Mouse (Mus musculus) midbrain, embryonic 14.5 days (tissue): ENCODE data around the gene Bcl6b. TPM values are rescaled to one million over a fixed set of nuclear protein-coding genes. Genes with fewer than 3 reads are reported as not detected.

Experiments
- ATAC-seq: fragments of 200-750 bp; cut with Nextera tagmentation; 2 replicates; pipeline ENCODE4 v1.8.0; 2017; ENCODE audit warnings: moderate number of reproducible peaks, moderate library complexity; ENCODE audit not compliant: low FRiP score, low TSS enrichment
- DNase-seq: peaks from one replicate; pipeline ENCODE4 v3.0.0-alpha.2; 2015
- H3K27ac ChIP-seq: fragments of 300-500 bp; sonication (generic); replicated peaks from 2 replicates; pipeline ENCODE4 v1.5.1; 2014; ENCODE audit warnings: mild to moderate bottlenecking, low read depth, low read length, moderate library complexity
- H3K27me3 ChIP-seq: fragments of 300-500 bp; sonication (generic); 2 replicates; pipeline ENCODE4 v1.6.1; 2014; ENCODE audit warnings: low read length, control low read depth, mixed read lengths; ENCODE audit not compliant: control insufficient read depth, insufficient read depth
- H3K36me3 ChIP-seq: fragments of 300-500 bp; sonication (generic); 2 replicates; pipeline ENCODE4 v1.6.1; 2014; ENCODE audit warnings: low read length, control low read depth; ENCODE audit not compliant: control insufficient read depth, insufficient read depth
- H3K4me1 ChIP-seq: fragments of 300-500 bp; sonication (generic); 2 replicates; pipeline ENCODE4 v1.6.1; 2014; ENCODE audit warnings: mild to moderate bottlenecking, antibody characterized with exemption, low read length, control low read depth; ENCODE audit not compliant: control insufficient read depth, insufficient read depth
- H3K4me2 ChIP-seq: fragments of 300-500 bp; sonication (generic); 2 replicates; pipeline ENCODE4 v1.6.1; 2014; ENCODE audit warnings: mild to moderate bottlenecking, low read length, moderate library complexity
- H3K4me3 ChIP-seq: fragments of 300-500 bp; sonication (generic); replicated peaks from 2 replicates; pipeline ENCODE4 v1.5.1; 2014; ENCODE audit warnings: low read depth, low read length
- H3K9ac ChIP-seq: fragments of 300-500 bp; sonication (generic); replicated peaks from 2 replicates; pipeline ENCODE4 v1.6.1; 2014; ENCODE audit warnings: mild to moderate bottlenecking, low read length, moderate library complexity
- H3K9me3 ChIP-seq: fragments of 300-500 bp; sonication (generic); 2 replicates; pipeline ENCODE4 v1.6.1; 2016; ENCODE audit warnings: low read length, control low read depth, mixed read lengths; ENCODE audit not compliant: control insufficient read depth
- WGBS: fragments of 180-500 bp; shearing (Covaris S2); extraction: QIAGEN DNeasy Blood & Tissue Kit; methylation state at CpG from one replicate; pipeline ENCODE4 v1.1.7; 2014; 5-methylcytosine and 5-hydroxymethylcytosine counted together
- polyA plus RNA-seq: library from polyadenylated mRNA; unstranded; fragments of >200 nt; fragmentation: Nextera tagmentation; extraction: Ambion mirVana; gene quantifications from 2 replicates; pipeline ENCODE4 v1.2.1, GENCODE M21; 2014

Bcl6b gene
- polyA plus RNA-seq, 1 experiment from 2014 or later = 4.4 TPM

- DNase-seq = no peak
- WGBS = 23% methylated on average over 7 of the region's 7 CpGs
- Histone ChIP-seq H3K4me3 (peak overlapping the region; percentile 97), H3K4me2 (peak overlapping the region; percentile 99), H3K27ac (peak overlapping the region; percentile 95), H3K9me3 (no peaks in the 10 kb centered on the region), H3K36me3 (peaks cover 18% of the 10 kb centered on the region), H3K4me1 (peaks cover 35% of the 10 kb centered on the region), H3K27me3 (no peaks in the 10 kb centered on the region; the same call in 1 of the 2 replicates), H3K9ac (peak overlapping the region; percentile 80)
- ATAC-seq = no peak
These were observed 7.1 kb upstream of the Bcl6b start for GRCm38 (mm10) chr11:70236717-70237116.

DNA sequence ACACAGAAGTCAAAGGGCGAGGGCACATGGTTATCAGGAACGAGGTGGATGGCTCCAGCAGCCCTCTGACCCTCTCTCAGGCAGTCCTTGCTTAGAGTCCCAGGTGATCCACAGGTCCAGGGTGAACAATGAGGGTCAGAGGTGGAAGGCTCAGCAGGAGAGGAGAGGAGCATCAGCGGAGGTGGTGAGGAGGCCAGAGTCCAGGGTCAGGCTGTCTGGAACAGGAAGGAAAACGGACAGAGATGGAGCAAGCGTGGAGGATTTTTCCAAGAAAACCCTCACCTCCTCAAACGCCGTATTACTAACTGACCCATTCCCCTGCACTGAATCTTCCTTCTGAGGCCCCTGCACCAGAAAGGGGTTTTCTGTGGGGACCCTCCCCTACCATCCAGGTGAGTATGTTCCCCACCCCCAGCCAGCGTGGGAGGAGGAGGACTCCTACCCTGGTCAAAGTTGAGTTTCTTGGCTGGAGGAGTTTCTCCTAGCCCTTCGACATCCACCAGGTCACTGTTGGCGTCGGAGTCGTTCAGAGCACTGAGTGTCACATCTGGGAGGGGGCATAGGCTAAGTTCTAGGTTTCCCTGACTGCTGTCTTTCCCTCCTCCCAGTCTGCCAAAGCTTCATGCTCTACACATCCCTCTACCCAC lies 5.8 kb upstream of the Bcl6b start:
- Histone ChIP-seq H3K9me3 (no peaks in the 10 kb centered on the region), H3K9ac (no peak overlapping the region), H3K36me3 (peaks cover 18% of the 10 kb centered on the region), H3K27ac (no peak overlapping the region), H3K27me3 (peaks cover 6% of the 10 kb centered on the region; the same call in 1 of the 2 replicates), H3K4me1 (peaks cover 29% of the 10 kb centered on the region), H3K4me2 (no peak overlapping the region), H3K4me3 (no peak overlapping the region)
- ATAC-seq (no peak), DNase-seq (no peak)
- 91% methylated on average over 12 of the region's 12 CpGs for WGBS

DNA sequence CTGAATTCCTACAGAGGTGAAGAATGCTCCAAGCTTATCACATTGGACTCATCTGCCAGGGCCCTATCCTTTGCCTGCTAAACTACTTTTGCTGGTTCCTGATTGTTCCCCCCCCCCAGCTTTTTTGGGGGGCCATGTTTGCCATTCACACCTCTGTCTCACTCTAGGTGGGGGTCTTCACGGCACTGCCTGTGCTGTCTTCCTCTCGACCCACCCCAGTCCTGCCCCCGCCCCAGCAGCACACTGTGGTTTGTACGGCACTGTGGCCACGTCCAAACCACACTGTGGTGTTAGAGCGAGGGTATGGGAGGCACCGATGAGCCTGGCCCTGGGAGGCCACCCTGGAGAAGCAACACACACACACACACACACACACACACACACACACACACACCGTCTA lies 4.9 kb upstream of the Bcl6b start:
- no peak overlapping the region for H3K4me2 ChIP-seq
- peaks cover 14% of the 10 kb centered on the region for H3K27me3 ChIP-seq
- peaks cover 18% of the 10 kb centered on the region for H3K36me3 ChIP-seq
- H3K9ac ChIP-seq = no peak overlapping the region
- no peak overlapping the region for H3K4me3 ChIP-seq
- no peak for DNase-seq
- WGBS = 85% methylated on average over 8 of the region's 8 CpGs
- H3K27ac ChIP-seq = no peak overlapping the region
- H3K9me3 ChIP-seq = no peaks in the 10 kb centered on the region
- peaks cover 26% of the 10 kb centered on the region for H3K4me1 ChIP-seq
- no peak for ATAC-seq

DNA sequence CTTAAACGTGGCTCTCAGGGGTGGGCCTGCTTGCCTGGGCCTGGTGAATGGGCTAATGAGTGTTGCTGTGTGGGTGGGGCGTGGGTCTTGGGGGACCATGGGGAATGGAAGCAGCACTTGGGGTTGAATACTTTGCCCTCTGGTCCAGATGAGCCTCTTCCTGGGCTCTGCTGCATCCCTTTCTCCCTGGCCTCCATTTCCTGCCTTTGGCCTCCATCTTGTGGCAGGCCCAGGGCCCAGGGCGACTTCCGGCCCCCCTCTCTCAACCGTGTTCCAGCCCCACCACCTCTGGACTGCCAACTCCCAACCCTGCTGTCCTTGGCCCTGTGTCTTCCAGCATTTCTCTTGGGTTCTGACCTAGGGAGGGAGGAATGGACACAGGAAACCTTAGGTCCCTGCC lies 4.4 kb upstream of the Bcl6b start:
- ATAC-seq (no peak), DNase-seq (no peak)
- Histone ChIP-seq H3K4me2 (no peak overlapping the region), H3K9me3 (no peaks in the 10 kb centered on the region), H3K9ac (no peak overlapping the region), H3K4me1 (peaks cover 26% of the 10 kb centered on the region), H3K4me3 (no peak overlapping the region), H3K27me3 (peaks cover 19% of the 10 kb centered on the region), H3K27ac (no peak overlapping the region), H3K36me3 (peaks cover 18% of the 10 kb centered on the region)
- 54% methylated on average over 5 of the region's 5 CpGs for WGBS

DNA sequence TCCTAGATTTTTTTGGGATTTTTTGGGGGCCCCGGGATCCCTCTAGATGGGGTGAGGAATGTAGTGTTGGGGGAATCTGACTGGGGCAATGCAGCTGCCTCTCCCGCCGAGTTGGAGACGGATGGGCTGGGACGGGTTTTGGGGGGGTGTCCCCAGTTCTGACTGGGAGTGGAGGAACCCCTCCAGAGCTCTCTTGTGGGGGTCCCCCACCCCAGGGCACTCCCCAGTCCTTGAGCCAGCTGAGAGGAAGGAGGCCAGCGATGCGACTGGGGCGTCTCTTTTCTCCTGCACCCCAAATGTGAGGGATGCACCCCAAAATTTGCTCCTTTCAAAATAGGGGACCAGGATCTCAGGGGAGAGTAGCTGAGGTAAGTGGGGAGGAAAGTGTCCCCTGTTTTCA lies 3.4 kb upstream of the Bcl6b start:
- WGBS = 37% methylated on average over 8 of the region's 8 CpGs
- Histone ChIP-seq H3K4me2 (peak overlapping the region; percentile 51), H3K27me3 (peaks cover 27% of the 10 kb centered on the region), H3K4me1 (peaks cover 22% of the 10 kb centered on the region), H3K9ac (peak overlapping the region; percentile 51), H3K9me3 (no peaks in the 10 kb centered on the region), H3K4me3 (peak overlapping the region; percentile 26; the same call in 1 of the 2 replicates), H3K36me3 (peaks cover 18% of the 10 kb centered on the region), H3K27ac (no peak overlapping the region)
- DNase-seq (no peak), ATAC-seq (no peak)

DNA sequence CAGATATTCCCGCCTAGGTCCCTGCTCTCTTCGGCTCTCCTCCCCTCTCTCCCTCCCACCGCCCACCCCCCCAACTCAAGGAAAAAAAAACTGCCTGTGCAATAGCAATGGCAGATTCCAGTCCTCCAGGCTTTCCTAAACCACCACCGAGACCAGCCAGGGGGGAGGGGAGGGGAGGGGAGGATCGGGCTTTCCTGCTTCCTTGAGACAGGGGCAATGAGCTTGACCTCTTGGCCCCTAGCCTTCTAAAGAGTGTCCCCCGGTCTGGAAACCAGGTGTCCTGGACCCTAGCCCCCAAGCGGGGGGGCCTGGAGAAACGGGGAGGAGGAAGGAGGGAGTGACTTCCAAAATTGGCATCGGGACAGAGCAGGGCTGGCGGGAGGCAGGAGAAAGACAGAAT lies 2.9 kb upstream of the Bcl6b start:
- ATAC-seq (no peak), DNase-seq (peak; percentile 46)
- Histone ChIP-seq H3K27me3 (peaks cover 32% of the 10 kb centered on the region), H3K4me1 (peaks cover 22% of the 10 kb centered on the region), H3K9ac (peak overlapping the region; percentile 51), H3K27ac (no peak overlapping the region), H3K4me3 (peak overlapping the region; percentile 26), H3K36me3 (peaks cover 18% of the 10 kb centered on the region), H3K9me3 (no peaks in the 10 kb centered on the region), H3K4me2 (peak overlapping the region; percentile 51)
- WGBS = 8% methylated on average over 10 of the region's 10 CpGs

DNA sequence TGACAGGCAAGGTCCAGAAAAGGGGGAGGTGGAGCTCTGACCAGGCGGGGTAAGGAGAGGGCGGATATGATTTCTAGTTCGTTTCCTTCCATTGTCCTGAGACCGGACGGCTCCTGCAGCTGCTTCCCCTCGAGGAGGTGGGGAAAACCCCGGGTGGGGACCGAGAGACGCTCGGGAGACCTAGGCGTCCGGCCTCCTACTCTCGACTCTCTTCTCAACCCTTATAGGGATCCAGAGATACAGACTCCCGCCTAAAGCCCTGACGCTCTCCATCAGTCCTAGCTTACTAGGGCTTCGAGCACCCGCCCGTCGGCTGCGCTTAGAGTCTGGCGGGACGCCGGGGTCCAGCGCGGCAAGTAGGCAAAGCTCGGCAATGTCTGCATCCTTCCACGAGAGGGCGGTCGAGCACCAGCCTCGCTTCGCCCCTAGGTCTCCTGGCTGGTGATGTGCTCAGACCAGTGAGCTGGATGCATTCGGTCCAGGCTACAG lies 685 bp upstream of the Bcl6b start:
- ATAC-seq (no peak), DNase-seq (peak; percentile 90)
- under 1% methylated on average over 32 of the region's 32 CpGs for WGBS
- Histone ChIP-seq H3K27ac (no peak overlapping the region), H3K27me3 (peaks cover 52% of the 10 kb centered on the region), H3K9ac (no peak overlapping the region), H3K36me3 (peaks cover 9% of the 10 kb centered on the region), H3K9me3 (no peaks in the 10 kb centered on the region), H3K4me1 (peaks cover 10% of the 10 kb centered on the region; the same call in 1 of the 2 replicates), H3K4me3 (no peak overlapping the region), H3K4me2 (peak overlapping the region; percentile 42)

- Histone ChIP-seq H3K27ac (no peak overlapping the region), H3K9ac (no peak overlapping the region; the same call in 1 of the 2 replicates), H3K36me3 (no peaks in the 10 kb centered on the region), H3K4me1 (peaks cover 10% of the 10 kb centered on the region; the same call in 1 of the 2 replicates), H3K4me3 (peak overlapping the region; percentile 24), H3K4me2 (peak overlapping the region; percentile 49), H3K9me3 (no peaks in the 10 kb centered on the region), H3K27me3 (peaks cover 56% of the 10 kb centered on the region)
- 1% methylated on average over 19 of the region's 19 CpGs for WGBS
- DNase-seq (peak; percentile 89), ATAC-seq (no peak)
These were observed 770 bp downstream of the Bcl6b start for GRCm38 (mm10) chr11:70228828-70229227.

DNA sequence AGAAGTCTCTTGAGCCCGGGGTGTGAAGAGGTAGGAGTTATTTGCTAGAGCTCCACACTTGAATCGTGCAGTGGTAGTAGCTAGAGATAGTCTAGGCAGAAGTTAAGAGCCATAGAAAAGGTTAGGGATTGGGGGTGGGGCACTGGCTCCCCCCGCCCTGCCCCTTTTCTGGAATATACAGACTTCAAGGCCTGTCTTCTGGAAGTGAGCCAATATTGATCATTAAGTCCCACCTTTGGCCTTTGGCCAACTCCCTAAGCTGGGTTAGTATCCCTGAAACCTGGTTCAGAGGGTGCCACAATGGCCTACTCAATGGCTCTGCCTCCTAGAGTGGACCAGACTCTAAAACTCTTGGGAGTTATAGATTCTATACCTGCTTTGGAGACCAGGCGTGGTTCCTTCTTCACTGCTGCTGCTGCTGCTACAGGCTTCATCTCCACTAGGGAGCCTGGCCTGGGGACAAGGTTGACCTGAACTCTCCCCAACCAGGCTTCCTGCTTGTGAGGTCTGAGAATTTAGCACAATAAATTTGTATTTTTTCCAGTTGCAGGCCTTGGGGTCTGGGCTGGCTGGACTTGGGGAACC lies 1.8 kb downstream of the Bcl6b start:
- Histone ChIP-seq H3K9me3 (no peaks in the 10 kb centered on the region), H3K27me3 (peaks cover 56% of the 10 kb centered on the region), H3K9ac (no peak overlapping the region), H3K4me3 (no peak overlapping the region), H3K27ac (no peak overlapping the region), H3K4me2 (no peak overlapping the region), H3K4me1 (peaks cover 5% of the 10 kb centered on the region; the same call in 1 of the 2 replicates), H3K36me3 (no peaks in the 10 kb centered on the region)
- DNase-seq (no peak), ATAC-seq (no peak)
- 87% methylated on average over 4 of the region's 4 CpGs for WGBS
